Comparison of ENCODE assay signal across 14 mouse cellular contexts in genomic region chr2:27135935-27136334, GRCm38 (mm10). TPM values are rescaled to one million over a fixed set of nuclear protein-coding genes. Genes with fewer than 3 reads are reported as not detected.
DNase-seq lines count a peak whose midpoint lies in the region.
"Had no signal": no experiment of that assay in that cellular context is flagged by ENCODE, and none has a peak within 500 bp of the region (broad histone marks: within the 10 kb centered on the region; RNA-seq: fewer than 3 reads in every experiment).

No protein-coding gene starts in this region.

- intact Hi-C loops in heart, postnatal 14 days (cut with DNase I) = no loop called here
- intact Hi-C loops in left cerebral cortex, postnatal 4 days (cut with DNase I) = no loop called here
- intact Hi-C loops in left cerebral cortex, postnatal 25 days (cut with DNase I) = no loop called here

- peak; percentile 86 to 89 for DNase-seq in cerebellum, postnatal 10 days
- no peak for DNase-seq in cerebellum, adult 11 months
- DNase-seq in heart, adult 11 months = peak; percentile 74
- no peak for DNase-seq in heart, postnatal 14 days
- DNase-seq in left cerebral cortex, postnatal 4 days = peak; percentile 80
- DNase-seq in left cerebral cortex, postnatal 25 days (ENCODE audit: low spot score in 2 of 2) = no peak
- DNase-seq: adrenal gland, adult 8-10 months; adrenal gland, postnatal 14 days; adrenal gland, postnatal 36 days; B cell, adult 2 months; cerebellum, adult 18-20 months; cerebellum, adult 9-10 months; forebrain, postnatal 0 days had no signal

RNA-seq across cellular contexts. Expression of gene Fam163b, which starts 6.4 kb away (rescaled TPM):
- under 1 TPM; 0.38 to 0.51 TPM for total RNA-seq in heart, postnatal 14 days (2021)
- total RNA-seq in left cerebral cortex, postnatal 4 days (2021) = 10 to 100 TPM; 55.8 to 61.9 TPM
- 100 to 1,000 TPM; 104 to 113 TPM for total RNA-seq in left cerebral cortex, postnatal 25 days (2021)
- total RNA-seq: CH12.LX had no signal

RNA-seq across cellular contexts. Expression of gene Dbh, which starts 29.1 kb away (rescaled TPM):
- total RNA-seq in heart, postnatal 14 days (2021) = 1 to 10 TPM; 2.2 to 2.6 TPM
- under 1 TPM; 0.30 to 0.58 TPM for total RNA-seq in left cerebral cortex, postnatal 4 days (2021)
- total RNA-seq in left cerebral cortex, postnatal 25 days (2021) = under 1 TPM; 0.62 to 0.89 TPM
- total RNA-seq: CH12.LX had no signal

RNA-seq across cellular contexts. Expression of gene Adamtsl2, which starts 56.8 kb away (rescaled TPM):
- total RNA-seq in heart, postnatal 14 days (2021) = 10 to 100 TPM; 27.9 to 36.3 TPM
- 10 to 100 TPM; 23.8 to 25.1 TPM for total RNA-seq in left cerebral cortex, postnatal 4 days (2021)
- total RNA-seq in left cerebral cortex, postnatal 25 days (2021) = 10 to 100 TPM; 19.5 to 24.7 TPM

Comparison
In these comparisons a context has a peak if more than half of its experiments do, and no peak if none do; other contexts are left out.
1. DNase-seq: peak in cerebellum, postnatal 10 days (2 of 2), heart, adult 11 months (single experiment) and left cerebral cortex, postnatal 4 days (single experiment); none in cerebellum, adult 11 months (single experiment), heart, postnatal 14 days (0 of 2) and left cerebral cortex, postnatal 25 days (0 of 2).
2. RNA of gene Fam163b, which starts 6.4 kb away (total RNA-seq): 104 to 113 TPM in left cerebral cortex, postnatal 25 days and 55.8 to 61.9 TPM in left cerebral cortex, postnatal 4 days; 0.38 to 0.51 TPM in heart, postnatal 14 days; every median in the first group is over 10 times any median in the second.